Mouse (Mus musculus): ENCODE results near the gene Glt1d1. TPM values are rescaled to one million over a fixed set of nuclear protein-coding genes. Genes with fewer than 3 reads are reported as not detected.

Gene Glt1d1
- polyA plus RNA-seq, 1 experiment from 2014 or later, result 1.3 TPM

DNA sequence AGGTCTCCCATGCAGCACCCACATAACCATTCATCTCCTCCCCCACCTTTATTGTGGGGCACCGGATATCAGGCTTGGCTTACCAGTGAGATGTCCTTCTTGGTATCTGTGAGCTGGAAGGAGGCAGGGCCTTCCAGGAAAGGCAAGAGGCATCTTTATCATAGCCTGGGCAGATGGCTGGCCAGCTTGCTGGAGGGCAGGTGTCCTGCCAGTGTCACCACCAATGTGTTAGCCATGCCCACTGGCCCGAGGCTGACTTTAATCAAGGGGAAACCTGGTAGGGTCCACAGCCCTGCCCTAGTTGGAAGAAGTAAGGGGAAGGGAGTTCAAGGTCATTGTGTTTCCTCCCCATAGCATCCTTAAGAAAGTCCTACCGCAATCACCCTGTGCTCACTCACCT is 123.9 kb downstream of the Glt1d1 start:
- Histone ChIP-seq H3K36me3 (ENCODE audit: poor library complexity, severe bottlenecking) (no peaks in the 10 kb centered on the region), H3K9me3 (replicated peaks) (no peaks in the 10 kb centered on the region), H3K9ac (no peak overlapping the region), H3K4me3 (no peak overlapping the region), H3K4me1 (peaks cover 17% of the 10 kb centered on the region), H3K27me3 (no peaks in the 10 kb centered on the region), H3K27ac (peak overlapping the region; percentile 32; the same call in 1 of the 2 replicates), H3K4me2 (no peak overlapping the region)
- 88% methylated on average over 3 of the region's 3 CpGs for WGBS
- ATAC-seq, result no peak

DNA sequence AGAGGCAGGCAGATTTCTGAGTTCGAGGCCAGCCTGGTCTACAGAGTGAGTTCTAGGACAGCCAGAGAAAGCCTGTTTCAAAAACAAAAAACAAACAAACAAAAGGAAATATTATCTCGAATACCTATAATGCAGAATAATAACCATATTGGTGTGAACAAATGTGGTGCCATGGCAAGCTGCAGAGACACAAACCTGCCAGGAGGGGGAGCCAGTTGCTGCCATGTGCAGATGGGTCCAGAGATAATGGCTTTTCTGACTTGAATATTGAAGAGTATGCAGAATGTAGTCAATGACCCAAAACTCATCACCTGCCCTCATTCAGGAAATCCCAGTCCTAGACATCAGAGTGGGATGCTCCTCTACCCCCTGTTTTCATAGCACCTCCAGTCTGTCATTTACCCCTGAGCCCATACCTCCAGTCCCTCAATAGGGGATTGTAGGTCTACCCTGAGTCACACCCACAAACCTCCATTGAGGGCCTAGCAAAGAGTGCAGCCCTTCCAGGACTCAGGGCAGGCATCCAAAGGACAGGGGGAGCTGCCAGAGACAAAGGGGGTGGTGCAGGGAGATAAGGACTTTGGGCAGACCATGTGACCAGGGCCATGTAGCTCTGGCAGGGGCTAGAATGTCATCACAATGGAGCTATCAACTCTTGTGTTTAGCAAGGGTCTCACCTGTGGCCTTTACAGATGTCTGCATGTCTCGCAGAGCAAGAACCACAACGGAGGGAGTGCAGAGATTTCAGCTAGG is 124.8 kb downstream of the Glt1d1 start:
- no peak for ATAC-seq
- Histone ChIP-seq H3K9me3 (replicated peaks) (no peaks in the 10 kb centered on the region), H3K9ac (no peak overlapping the region), H3K4me2 (no peak overlapping the region), H3K4me3 (no peak overlapping the region), H3K4me1 (peaks cover 9% of the 10 kb centered on the region), H3K27me3 (no peaks in the 10 kb centered on the region), H3K27ac (no peak overlapping the region), H3K36me3 (ENCODE audit: poor library complexity, severe bottlenecking) (no peaks in the 10 kb centered on the region)
- 85% methylated on average over 4 of the region's 4 CpGs for WGBS

DNA sequence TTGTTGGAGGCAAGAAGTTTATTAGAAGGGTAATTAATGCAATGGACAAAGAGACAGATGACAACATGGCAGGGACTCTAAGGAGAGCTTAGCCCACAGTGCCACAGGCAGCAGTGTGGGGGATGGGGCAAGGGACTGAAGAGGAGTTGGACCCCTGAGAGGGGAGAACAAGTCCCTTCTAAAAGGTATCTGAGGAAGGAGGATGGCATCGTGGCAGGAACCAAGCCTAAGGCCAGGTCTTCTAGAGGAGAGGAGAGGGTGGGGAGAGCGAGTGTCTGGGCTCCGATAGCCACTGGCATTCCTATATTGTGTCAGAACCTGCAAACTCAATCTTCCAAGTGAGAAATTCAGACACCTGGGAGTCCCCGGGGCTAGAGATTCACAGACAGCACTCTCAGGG is 126.5 kb downstream of the Glt1d1 start:
- Histone ChIP-seq H3K9me3 (replicated peaks) (no peaks in the 10 kb centered on the region), H3K4me1 (peaks cover 5% of the 10 kb centered on the region; the same call in 1 of the 2 replicates), H3K4me3 (no peak overlapping the region), H3K4me2 (no peak overlapping the region), H3K27me3 (no peaks in the 10 kb centered on the region), H3K9ac (no peak overlapping the region), H3K27ac (no peak overlapping the region), H3K36me3 (ENCODE audit: poor library complexity, severe bottlenecking) (no peaks in the 10 kb centered on the region)
- no peak for ATAC-seq
- 74% methylated on average over 4 of the region's 4 CpGs for WGBS

Other genes starting within 250 kb of the Glt1d1 start
- gene Slc15a4, start 635 bp downstream of the Glt1d1 start, polyA plus RNA-seq (2015; fragmentation: Nextera tagmentation; extraction: Ambion mirVana), result 21.2 and 22.4 TPM in 2 replicates

Measured in forebrain, embryonic 13.5 days (tissue).